Mouse (Mus musculus) heart, adult 2 months (tissue): ENCODE results near the gene Gimap5.

ENCODE experiments used
- CTCF ChIP-seq: fragments of 200-600 bp; IDR thresholded peaks from 2 replicates; pipeline ENCODE4 v1.8.1; 2022; ENCODE audit warnings: antibody characterized with exemption, mild to moderate bottlenecking, moderate library complexity
- EP300 ChIP-seq: fragments of 200-500 bp; IDR thresholded peaks from 2 replicates; pipeline ENCODE4 v1.6.1; 2011; ENCODE audit warnings: low read depth, low read length, control low read depth; ENCODE audit not compliant: insufficient read depth
- POLR2A ChIP-seq: fragments of 200-500 bp; IDR thresholded peaks from 2 replicates; pipeline ENCODE4 v1.6.1; 2011; ENCODE audit warnings: mild to moderate bottlenecking, low read depth, low read length, control low read depth; ENCODE audit not compliant: insufficient read depth

- no peak for TF ChIP-seq CTCF
- TF ChIP-seq EP300 = no peak
- TF ChIP-seq POLR2A = no peak
Observed at GRCm38 (mm10) chr6:48720326-48720725, 25.7 kb upstream of the Gimap5 start.
